ENCODE assay signal across 13 mouse cellular contexts in genomic region chr16:95321945-95322625, GRCm38 (mm10).
DNase-seq lines count a peak whose midpoint lies in the region; ATAC-seq and TF ChIP-seq lines count a peak whose summit lies in the region.
"Had no signal": no experiment of that assay in that cellular context is flagged by ENCODE, and none has a peak within 500 bp of the region (broad histone marks: within the 10 kb centered on the region; RNA-seq: fewer than 3 reads in every experiment).

No protein-coding gene starts in this region.

- H3K36me3 ChIP-seq in kidney, adult 2 months (ENCODE audit: control insufficient read depth, insufficient read depth, low read length): no peaks in the 10 kb centered on the region
- no peaks in the 10 kb centered on the region for H3K36me3 ChIP-seq in heart, embryonic 16.5 days (ENCODE audit: control insufficient read depth, insufficient read depth)
- H3K36me3 ChIP-seq: neural tube, embryonic 12.5 days had no signal

- TF ChIP-seq POLR2A in kidney, adult 2 months (IDR thresholded peaks at IDR 0.05; ENCODE audit: low read depth, low read length): no peak

- DNase-seq in kidney, adult 2 months: peak; percentile 38
- DNase-seq in kidney, postnatal 25 days: no peak
- DNase-seq in embryo, embryonic 10.5 days (ENCODE audit: low spot score): peak; percentile 64
- DNase-seq in lung, postnatal 10 days: peak; percentile 51
- no peak for DNase-seq in left cerebral cortex, adult 18-20 months (ENCODE audit: low spot score in 2 of 2)
- DNase-seq in testis, postnatal 10 days (ENCODE audit: low spot score): no peak
- DNase-seq: cerebellum, adult 11-12 months; thymus, postnatal 36 days had no signal

- no peaks in the 10 kb centered on the region for H3K27me3 ChIP-seq in kidney, adult 2 months (replicated peaks; ENCODE audit: control insufficient read depth, insufficient read depth, low read length)
- H3K27me3 ChIP-seq in heart, embryonic 16.5 days (ENCODE audit: control insufficient read depth, insufficient read depth, low read length): no peaks in the 10 kb centered on the region
- H3K27me3 ChIP-seq: neural tube, embryonic 12.5 days had no signal

- no peak overlapping the region for H3K9ac ChIP-seq in heart, embryonic 16.5 days (ENCODE audit: low read length)
- H3K9ac ChIP-seq: neural tube, embryonic 12.5 days had no signal

- 39% methylated on average over 9 of the region's 9 CpGs for WGBS in kidney, adult 2 months
- WGBS in heart, embryonic 16.5 days: 37% methylated on average over 9 of the region's 9 CpGs

- H3K4me3 ChIP-seq in kidney, adult 2 months (ENCODE audit: insufficient read depth, low read depth, low read length): no peak overlapping the region
- H3K4me3 ChIP-seq in heart, embryonic 16.5 days (ENCODE audit: low read length): no peak overlapping the region
- H3K4me3 ChIP-seq: neural tube, embryonic 12.5 days had no signal

- TF ChIP-seq CTCF in kidney, adult 2 months (conservative IDR thresholded peaks at IDR 0.05; ENCODE audit: insufficient read depth, insufficient read length, low read depth, low read length): no peak

- no peak overlapping the region for H3K4me2 ChIP-seq in heart, embryonic 16.5 days (ENCODE audit: low read depth, low read length)
- H3K4me2 ChIP-seq: neural tube, embryonic 12.5 days had no signal

- no peaks in the 10 kb centered on the region for H3K9me3 ChIP-seq in heart, embryonic 16.5 days (replicated peaks; ENCODE audit: control insufficient read depth, low read length)
- H3K9me3 ChIP-seq: neural tube, embryonic 12.5 days had no signal

- H3K4me1 ChIP-seq in kidney, adult 2 months (ENCODE audit: control insufficient read depth, insufficient read depth, low read length): no peaks in the 10 kb centered on the region
- peaks cover 5% of the 10 kb centered on the region; the same call in 1 of the 2 replicates for H3K4me1 ChIP-seq in heart, embryonic 16.5 days (ENCODE audit: control insufficient read depth, insufficient read depth, low read length)
- H3K4me1 ChIP-seq: neural tube, embryonic 12.5 days had no signal

- ATAC-seq in heart, embryonic 16.5 days (replicated peaks; ENCODE audit: extremely low read depth, insufficient read depth, low FRiP score): peak; percentile 73
- ATAC-seq in granulocyte monocyte progenitor cell, adult 5-6 weeks (replicated peaks; ENCODE audit: poor library complexity, severe bottlenecking): no peak
- ATAC-seq: forebrain, embryonic 16.5 days; hindbrain, embryonic 16.5 days had no signal

- H3K27ac ChIP-seq in kidney, adult 2 months (ENCODE audit: insufficient read depth, low read depth, low read length): no peak overlapping the region
- peak overlapping the region; percentile 70 for H3K27ac ChIP-seq in heart, embryonic 16.5 days (ENCODE audit: low read length)
- H3K27ac ChIP-seq: neural tube, embryonic 12.5 days had no signal

Comparison
In these comparisons a context has a peak if more than half of its experiments do, and no peak if none do; other contexts are left out.
1. DNase-seq: peak in kidney, adult 2 months (single experiment), embryo, embryonic 10.5 days (single experiment) and lung, postnatal 10 days (single experiment); none in kidney, postnatal 25 days (0 of 2), left cerebral cortex, adult 18-20 months (0 of 2) and testis, postnatal 10 days (single experiment).